11 mouse cellular contexts compared by ENCODE assay signal in genomic region chr12:103281912-103282311, GRCm38 (mm10). TPM values are rescaled to one million over a fixed set of nuclear protein-coding genes. Genes with fewer than 3 reads are reported as not detected.
DNase-seq lines count a peak whose midpoint lies in the region; ATAC-seq and TF ChIP-seq lines count a peak whose summit lies in the region.
"Had no signal": no experiment of that assay in that cellular context is flagged by ENCODE, and none has a peak within 500 bp of the region (broad histone marks: within the 10 kb centered on the region; RNA-seq: fewer than 3 reads in every experiment).

No protein-coding gene starts in this region.

- H3K79me2 ChIP-seq in CH12.LX (replicated peaks; ENCODE audit: control insufficient read depth, extremely low read depth, insufficient read depth, poor library complexity, severe bottlenecking) = no peaks in the 10 kb centered on the region

- no peak overlapping the region for H3K4me2 ChIP-seq in CH12.LX (ENCODE audit: insufficient read depth, low read depth, poor library complexity, severe bottlenecking)
- H3K4me2 ChIP-seq: embryonic facial prominence, embryonic 13.5 days; neural tube, embryonic 13.5 days had no signal

- dilution Hi-C loops in CH12.LX (cut with MboI; ENCODE audit: extremely low pct_ligation_motif_present, extremely low pct_unique_long_range_greater_than_20kb, low sequenced_read_pairs) = no loop called here

- H3K4me3 ChIP-seq in CH12.LX (replicated peaks in 1 of 3; ENCODE audit: low read depth in 2 of 3, low read length in 2 of 3, poor library complexity in 1 of 3) = no peak overlapping the region
- H3K4me3 ChIP-seq in lung, adult 2 months (replicated peaks; ENCODE audit: extremely low read depth, low read depth, low read length) = no peak overlapping the region
- H3K4me3 ChIP-seq: embryonic facial prominence, embryonic 13.5 days; neural tube, embryonic 13.5 days had no signal

- no peak overlapping the region for H3K9ac ChIP-seq in CH12.LX (ENCODE audit: insufficient read depth, low read depth)
- H3K9ac ChIP-seq: embryonic facial prominence, embryonic 13.5 days; neural tube, embryonic 13.5 days had no signal

- H3K27me3 ChIP-seq in CH12.LX (replicated peaks) = no peaks in the 10 kb centered on the region
- H3K27me3 ChIP-seq: embryonic facial prominence, embryonic 13.5 days; neural tube, embryonic 13.5 days had no signal

- ATAC-seq in megakaryocyte progenitor cell, adult 5-6 weeks (replicated peaks; ENCODE audit: poor library complexity) = no peak
- ATAC-seq in megakaryocyte, adult 5-6 weeks (ENCODE audit: poor library complexity, severe bottlenecking) = no peak

- TF ChIP-seq CTCF in CH12.LX (conservative IDR thresholded peaks at IDR 0.05 in 1 of 2, IDR thresholded peaks at IDR 0.05 in 1 of 2; ENCODE audit: low read depth in 2 of 2, low read length in 2 of 2) = no peak
- TF ChIP-seq CTCF in lung, adult 2 months (IDR thresholded peaks at IDR 0.05; ENCODE audit: insufficient read depth, low read length) = no peak

- no peaks in the 10 kb centered on the region for H3K36me3 ChIP-seq in CH12.LX (replicated peaks in 1 of 2; ENCODE audit: control insufficient read depth in 1 of 2, insufficient read depth in 1 of 2, low read length in 1 of 2)
- H3K36me3 ChIP-seq: embryonic facial prominence, embryonic 13.5 days; neural tube, embryonic 13.5 days had no signal

- TF ChIP-seq RAD21 in CH12.LX (IDR thresholded peaks at IDR 0.05; ENCODE audit: low read depth, low read length) = no peak

- 31% methylated on average over 4 of the region's 4 CpGs for WGBS in lung, adult 2 months

- peaks cover 8% of the 10 kb centered on the region for H3K9me3 ChIP-seq in CH12.LX (replicated peaks; ENCODE audit: low read length)

- peak; percentile 28 for DNase-seq in CH12.LX (ENCODE audit: extremely low read depth)
- DNase-seq in fat pad, adult 2 months (ENCODE audit: extremely low read depth, low read depth, low spot score) = peak; percentile 52
- DNase-seq in kidney, adult 8-10 months = peak; percentile 83 to 91
- peak; percentile 33 for DNase-seq in lung, adult 2 months
- DNase-seq in cerebellum, adult 8-10 months = no peak
- DNase-seq in frontal cortex, postnatal 10 days (ENCODE audit: low spot score in 2 of 2) = no peak
- DNase-seq: thymus, postnatal 4 days had no signal

- H3K4me1 ChIP-seq in CH12.LX (ENCODE audit: control insufficient read depth in 1 of 2, insufficient read depth in 2 of 2) = peaks cover 5 to 15% of the 10 kb centered on the region in 2 experiments; a peak in 2 of 4 replicates
- H3K4me1 ChIP-seq in lung, adult 2 months (ENCODE audit: control insufficient read depth, insufficient read depth, low read length) = no peaks in the 10 kb centered on the region
- H3K4me1 ChIP-seq: embryonic facial prominence, embryonic 13.5 days had no signal

- no peak overlapping the region for H3K27ac ChIP-seq in CH12.LX (ENCODE audit: insufficient read depth, low read depth)
- H3K27ac ChIP-seq: embryonic facial prominence, embryonic 13.5 days; neural tube, embryonic 13.5 days had no signal

- TF ChIP-seq EP300 in CH12.LX (IDR thresholded peaks at IDR 0.05; ENCODE audit: low read length) = 0 out of 2 replicates have a peak, but pooled peaks have one; percentile 12

- TF ChIP-seq POLR2A in CH12.LX (IDR thresholded peaks at IDR 0.05; ENCODE audit: low read depth, low read length) = no peak
- TF ChIP-seq POLR2A in lung, adult 2 months (IDR thresholded peaks at IDR 0.05; ENCODE audit: borderline replicate concordance, extremely low read depth, low read depth, low read length) = no peak

- in situ Hi-C loops in CH12.LX (cut with MboI; ENCODE audit: low pct_ligation_motif_present, low pct_unique_long_range_greater_than_20kb, low sequenced_read_pairs) = no loop called here

TF ChIP-seq in CH12.LX, 34 proteins besides CTCF, POLR2A, EP300 and RAD21:
- no peak for TF ChIP-seq ZMIZ1 (IDR thresholded peaks at IDR 0.05; ENCODE audit: low read depth, low read length)
- no peak for TF ChIP-seq JUN (IDR thresholded peaks at IDR 0.05; ENCODE audit: insufficient read depth, low read depth, low read length)
- TF ChIP-seq USF2 (conservative IDR thresholded peaks at IDR 0.05; ENCODE audit: low read depth, low read length) = no peak
- TF ChIP-seq TCF12 (IDR thresholded peaks at IDR 0.05; ENCODE audit: low read depth, low read length) = no peak
- no peak for TF ChIP-seq E2F4 (IDR thresholded peaks at IDR 0.05; ENCODE audit: insufficient replicate concordance, low read depth, low read length)
- TF ChIP-seq TBP (conservative IDR thresholded peaks at IDR 0.05; ENCODE audit: low read depth, low read length) = no peak
- no peak for TF ChIP-seq SMC3 (IDR thresholded peaks at IDR 0.05; ENCODE audit: low read depth, low read length)
- no peak for TF ChIP-seq HCFC1 (IDR thresholded peaks at IDR 0.05; ENCODE audit: low read depth, low read length)

RNA-seq across cellular contexts. Expression of gene Fam181a, which starts 28.9 kb away (rescaled TPM):
- not detected in 2 replicates for total RNA-seq in CH12.LX (2012; rRNA removed)
- total RNA-seq in CH12.LX (2014; rRNA removed) = not detected in 2 replicates
- not detected in 2 replicates for polyA plus RNA-seq in CH12.LX (2012; ENCODE audit: insufficient read length, low read depth)
- 0.47 and 1.00 TPM in 2 replicates for polyA plus RNA-seq in lung, adult 2 months (2012; rRNA removed)
- not detected in 2 replicates for total RNA-seq in megakaryocyte progenitor cell, adult 5-6 weeks (2015)
- not detected in 2 replicates for total RNA-seq in megakaryocyte progenitor cell, adult 5-6 weeks (2017)
- total RNA-seq in megakaryocyte, adult 5-6 weeks (2015) = not detected in 2 replicates
- not detected in 2 replicates for total RNA-seq in megakaryocyte, adult 5-6 weeks (2017)

RNA-seq across cellular contexts. Expression of gene Prima1, which starts 40.0 kb away (rescaled TPM):
- total RNA-seq in CH12.LX (2012; rRNA removed) = not detected in 2 replicates
- total RNA-seq in CH12.LX (2014; rRNA removed) = not detected in 2 replicates
- polyA plus RNA-seq in CH12.LX (2012; ENCODE audit: insufficient read length, low read depth) = not detected in 2 replicates
- 0.70 and 1.0 TPM in 2 replicates for polyA plus RNA-seq in lung, adult 2 months (2012; rRNA removed)
- not detected in 2 replicates for total RNA-seq in megakaryocyte progenitor cell, adult 5-6 weeks (2015)
- not detected in 2 replicates for total RNA-seq in megakaryocyte progenitor cell, adult 5-6 weeks (2017)
- not detected in 2 replicates for total RNA-seq in megakaryocyte, adult 5-6 weeks (2015)
- not detected in 2 replicates for total RNA-seq in megakaryocyte, adult 5-6 weeks (2017)

Comparison
In these comparisons a context has a peak if more than half of its experiments do, and no peak if none do; other contexts are left out.
1. DNase-seq: peak in CH12.LX (single experiment), fat pad, adult 2 months (single experiment), kidney, adult 8-10 months (2 of 2) and lung, adult 2 months (single experiment); none in cerebellum, adult 8-10 months (single experiment) and frontal cortex, postnatal 10 days (0 of 2).